Mouse (Mus musculus): ENCODE data around the gene Kmt2e. TPM values are rescaled to one million over a fixed set of nuclear protein-coding genes. Genes with fewer than 3 reads are reported as not detected.

The Kmt2e gene
- polyA plus RNA-seq, 1 experiment from 2014 or later = 162 TPM

GRCm38 (mm10) chr5:23413575-23414470, 20.4 kb upstream of the Kmt2e start:
- Histone ChIP-seq H3K4me1 (ENCODE audit: control insufficient read depth, insufficient read depth, low read length) (peaks cover 50% of the 10 kb centered on the region), H3K4me3 (ENCODE audit: low read depth, low read length) (no peak overlapping the region), H3K36me3 (ENCODE audit: control insufficient read depth, insufficient read depth, low read length) (no peaks in the 10 kb centered on the region), H3K9me3 (replicated peaks; ENCODE audit: control insufficient read depth, low read length, poor library complexity, severe bottlenecking) (no peaks in the 10 kb centered on the region), H3K27me3 (ENCODE audit: control insufficient read depth, insufficient read depth, low read depth, low read length) (no peaks in the 10 kb centered on the region), H3K27ac (ENCODE audit: low read length) (peak overlapping the region; percentile 61), H3K4me2 (ENCODE audit: low read length) (no peak overlapping the region), H3K9ac (ENCODE audit: low read depth, low read length) (no peak overlapping the region)
- 0 out of 2 replicates have a peak, but pooled peaks have one; percentile 16 for ATAC-seq
- 10% methylated on average over 12 of the region's 12 CpGs for WGBS

GRCm38 (mm10) chr5:23414490-23415126, 19.6 kb upstream of the Kmt2e start:
- ATAC-seq = no peak

GRCm38 (mm10) chr5:23415571-23416285, 18.5 kb upstream of the Kmt2e start:
- Histone ChIP-seq H3K4me2 (ENCODE audit: low read length) (peak overlapping the region; percentile 4; the same call in 1 of the 2 replicates), H3K36me3 (ENCODE audit: control insufficient read depth, insufficient read depth, low read length) (no peaks in the 10 kb centered on the region), H3K27me3 (ENCODE audit: control insufficient read depth, insufficient read depth, low read depth, low read length) (no peaks in the 10 kb centered on the region), H3K27ac (ENCODE audit: low read length) (peak overlapping the region; percentile 15; the same call in 1 of the 2 replicates), H3K9me3 (replicated peaks; ENCODE audit: control insufficient read depth, low read length, poor library complexity, severe bottlenecking) (no peaks in the 10 kb centered on the region), H3K4me1 (ENCODE audit: control insufficient read depth, insufficient read depth, low read length) (peaks cover 61% of the 10 kb centered on the region), H3K9ac (ENCODE audit: low read depth, low read length) (no peak overlapping the region), H3K4me3 (ENCODE audit: low read depth, low read length) (no peak overlapping the region)
- WGBS = 22% methylated on average over 7 of the region's 7 CpGs
- 0 out of 2 replicates have a peak, but pooled peaks have one; percentile 5 for ATAC-seq

More at GRCm38 (mm10) chr5:23414490-23415126, 19.6 kb upstream of the Kmt2e start:
- H3K36me3 ChIP-seq (ENCODE audit: control insufficient read depth, insufficient read depth, low read length) = no peaks in the 10 kb centered on the region
- H3K4me3 ChIP-seq (ENCODE audit: low read depth, low read length) = no peak overlapping the region
- no peaks in the 10 kb centered on the region for H3K27me3 ChIP-seq (ENCODE audit: control insufficient read depth, insufficient read depth, low read depth, low read length)
- peak overlapping the region; percentile 61 for H3K27ac ChIP-seq (ENCODE audit: low read length)
- peaks cover 57% of the 10 kb centered on the region for H3K4me1 ChIP-seq (ENCODE audit: control insufficient read depth, insufficient read depth, low read length)
- no peak overlapping the region for H3K9ac ChIP-seq (ENCODE audit: low read depth, low read length)
- H3K4me2 ChIP-seq (ENCODE audit: low read length) = no peak overlapping the region
- WGBS = 3% methylated on average over 4 of the region's 4 CpGs
- no peaks in the 10 kb centered on the region for H3K9me3 ChIP-seq (replicated peaks; ENCODE audit: control insufficient read depth, low read length, poor library complexity, severe bottlenecking)

GRCm38 (mm10) chr5:23416286-23416643, 18.0 kb upstream of the Kmt2e start:
- Histone ChIP-seq H3K36me3 (ENCODE audit: control insufficient read depth, insufficient read depth, low read length) (no peaks in the 10 kb centered on the region), H3K4me1 (ENCODE audit: control insufficient read depth, insufficient read depth, low read length) (peaks cover 61% of the 10 kb centered on the region), H3K9ac (ENCODE audit: low read depth, low read length) (no peak overlapping the region), H3K9me3 (replicated peaks; ENCODE audit: control insufficient read depth, low read length, poor library complexity, severe bottlenecking) (no peaks in the 10 kb centered on the region), H3K4me3 (ENCODE audit: low read depth, low read length) (no peak overlapping the region), H3K4me2 (ENCODE audit: low read length) (peak overlapping the region; percentile 4; the same call in 1 of the 2 replicates), H3K27me3 (ENCODE audit: control insufficient read depth, insufficient read depth, low read depth, low read length) (no peaks in the 10 kb centered on the region), H3K27ac (ENCODE audit: low read length) (peak overlapping the region; percentile 8; the same call in 1 of the 2 replicates)
- WGBS = 46% methylated on average over 6 of the region's 6 CpGs
- no peak for ATAC-seq

- Histone ChIP-seq H3K9me3 (replicated peaks; ENCODE audit: control insufficient read depth, low read length, poor library complexity, severe bottlenecking) (no peaks in the 10 kb centered on the region), H3K4me2 (ENCODE audit: low read length) (peak overlapping the region; percentile 75), H3K36me3 (ENCODE audit: control insufficient read depth, insufficient read depth, low read length) (no peaks in the 10 kb centered on the region), H3K4me1 (ENCODE audit: control insufficient read depth, insufficient read depth, low read length) (peaks cover 61% of the 10 kb centered on the region), H3K27me3 (ENCODE audit: control insufficient read depth, insufficient read depth, low read depth, low read length) (no peaks in the 10 kb centered on the region), H3K4me3 (ENCODE audit: low read depth, low read length) (peak overlapping the region; percentile 58), H3K9ac (ENCODE audit: low read depth, low read length) (peak overlapping the region; percentile 77), H3K27ac (ENCODE audit: low read length) (peak overlapping the region; percentile 94)
- ATAC-seq = 0 out of 2 replicates have a peak, but pooled peaks have one; percentile 6
- WGBS = 56% methylated on average over 2 of the region's 2 CpGs
Measured at GRCm38 (mm10) chr5:23417716-23418115, 16.5 kb upstream of the Kmt2e start.

- H3K4me2 ChIP-seq (ENCODE audit: low read length) = peak overlapping the region; percentile 75
- WGBS = under 1% methylated on average over 40 of the region's 40 CpGs
- ATAC-seq = peak; percentile 89
Measured at GRCm38 (mm10) chr5:23418147-23418781, 16.0 kb upstream of the Kmt2e start.

GRCm38 (mm10) chr5:23418797-23419595, 15.2 kb upstream of the Kmt2e start:
- H3K36me3 ChIP-seq (ENCODE audit: control insufficient read depth, insufficient read depth, low read length) = no peaks in the 10 kb centered on the region
- peak overlapping the region; percentile 94 for H3K27ac ChIP-seq (ENCODE audit: low read length)
- peak overlapping the region; percentile 58 for H3K4me3 ChIP-seq (ENCODE audit: low read depth, low read length)
- H3K9me3 ChIP-seq (replicated peaks; ENCODE audit: control insufficient read depth, low read length, poor library complexity, severe bottlenecking) = no peaks in the 10 kb centered on the region
- ATAC-seq = peak; percentile 9
- peak overlapping the region; percentile 77 for H3K9ac ChIP-seq (ENCODE audit: low read depth, low read length)
- H3K27me3 ChIP-seq (ENCODE audit: control insufficient read depth, insufficient read depth, low read depth, low read length) = no peaks in the 10 kb centered on the region
- H3K4me1 ChIP-seq (ENCODE audit: control insufficient read depth, insufficient read depth, low read length) = peaks cover 50% of the 10 kb centered on the region
- H3K4me2 ChIP-seq (ENCODE audit: low read length) = peak overlapping the region; percentile 75
- 4% methylated on average over 18 of the region's 18 CpGs for WGBS

More at GRCm38 (mm10) chr5:23418147-23418781, 16.0 kb upstream of the Kmt2e start:
- H3K27me3 ChIP-seq (ENCODE audit: control insufficient read depth, insufficient read depth, low read depth, low read length) = no peaks in the 10 kb centered on the region
- H3K9ac ChIP-seq (ENCODE audit: low read depth, low read length) = peak overlapping the region; percentile 77
- H3K27ac ChIP-seq (ENCODE audit: low read length) = peak overlapping the region; percentile 94
- H3K4me3 ChIP-seq (ENCODE audit: low read depth, low read length) = peak overlapping the region; percentile 58
- no peaks in the 10 kb centered on the region for H3K9me3 ChIP-seq (replicated peaks; ENCODE audit: control insufficient read depth, low read length, poor library complexity, severe bottlenecking)
- H3K36me3 ChIP-seq (ENCODE audit: control insufficient read depth, insufficient read depth, low read length) = no peaks in the 10 kb centered on the region
- peaks cover 57% of the 10 kb centered on the region for H3K4me1 ChIP-seq (ENCODE audit: control insufficient read depth, insufficient read depth, low read length)
